Mouse (Mus musculus): ENCODE measurements around the gene Wsb2.

GRCm38 (mm10) chr5:117355648-117356303 lies 1.3 kb upstream of the Wsb2 start:
- TF ChIP-seq CTCF (IDR thresholded peaks at IDR 0.05; ENCODE audit: control insufficient read depth, insufficient read depth, low read length) (no peak), POLR2A (IDR thresholded peaks at IDR 0.05; ENCODE audit: borderline replicate concordance, control insufficient read depth, low read depth, low read length) (no peak)
